Mouse (Mus musculus) NIH3T3 (cell line): ENCODE measurements at regions not wholly inside any gene's neighbourhood (a gene's known extent, or its start where the extent isn't known, plus 50 kb on each side); places are given as distances from the start of the nearest gene placed in this dataset.

Source experiments
- DNase-seq: peaks from one replicate; pipeline ENCODE4 v3.0.0-alpha.2; 2012; ENCODE audit warnings: low read depth

DNA sequence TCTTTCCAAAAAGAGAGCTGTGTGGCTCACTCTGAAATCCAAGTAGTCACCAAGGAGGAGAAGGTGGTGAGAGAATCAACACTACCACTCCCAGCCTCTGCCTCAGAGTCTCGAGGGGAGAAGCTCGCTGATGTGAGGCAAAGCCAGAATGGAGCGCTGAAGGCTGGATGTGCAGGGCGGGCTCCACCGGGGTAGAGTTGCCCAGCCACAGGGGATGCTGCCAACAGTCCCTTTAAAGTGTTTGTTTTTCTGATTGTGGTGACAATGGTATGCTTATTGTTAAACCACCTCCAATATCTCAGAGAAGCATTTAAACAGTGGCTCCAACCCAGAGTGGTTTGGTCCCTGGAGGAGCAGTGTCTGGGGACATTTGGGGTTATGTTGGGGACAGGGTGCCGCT lies 110.7 kb upstream of the Ptpn1 start:
- DNase-seq: no peak

DNA sequence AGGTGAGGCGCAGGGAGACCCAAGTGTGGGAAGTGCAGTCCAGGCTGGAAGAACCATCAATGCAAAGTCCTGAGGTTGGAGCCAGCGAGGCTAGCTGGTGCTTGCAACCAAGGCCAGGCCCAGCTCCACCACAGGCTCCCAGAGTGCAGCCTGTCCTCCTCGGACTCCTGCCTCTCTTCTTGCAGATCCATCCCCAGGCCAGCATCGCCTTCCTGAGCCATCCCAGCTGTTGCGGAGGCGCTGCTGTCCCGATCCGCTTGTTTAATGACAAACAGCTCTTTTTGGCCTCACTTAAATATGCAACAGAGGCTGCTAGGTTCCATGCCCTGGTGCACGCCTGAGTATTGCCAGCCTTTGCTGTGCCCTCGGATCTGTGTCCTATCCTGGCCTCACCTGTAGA lies 113.1 kb upstream of the Ptpn1 start:
- no peak for DNase-seq

DNA sequence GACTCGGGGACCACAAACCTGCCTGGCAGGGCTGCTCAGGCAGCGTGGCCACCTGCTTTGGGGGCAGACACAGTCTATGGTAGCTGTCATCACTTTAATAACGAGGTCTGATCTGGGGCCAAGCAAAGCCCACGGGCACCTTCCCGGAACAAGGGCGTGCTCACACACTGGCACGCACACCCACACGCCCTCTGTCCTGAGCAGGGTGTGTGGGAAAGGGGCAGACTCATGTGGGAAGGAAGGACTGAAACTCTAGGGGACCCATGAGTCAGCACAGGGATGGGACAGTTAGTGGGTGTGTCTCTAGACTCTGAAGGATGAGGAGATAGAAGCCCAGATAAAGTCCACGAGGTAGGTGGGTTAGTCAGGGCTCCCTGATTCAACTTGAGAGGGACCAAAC lies 114.8 kb upstream of the Ptpn1 start:
- peak; percentile 57 for DNase-seq

DNA sequence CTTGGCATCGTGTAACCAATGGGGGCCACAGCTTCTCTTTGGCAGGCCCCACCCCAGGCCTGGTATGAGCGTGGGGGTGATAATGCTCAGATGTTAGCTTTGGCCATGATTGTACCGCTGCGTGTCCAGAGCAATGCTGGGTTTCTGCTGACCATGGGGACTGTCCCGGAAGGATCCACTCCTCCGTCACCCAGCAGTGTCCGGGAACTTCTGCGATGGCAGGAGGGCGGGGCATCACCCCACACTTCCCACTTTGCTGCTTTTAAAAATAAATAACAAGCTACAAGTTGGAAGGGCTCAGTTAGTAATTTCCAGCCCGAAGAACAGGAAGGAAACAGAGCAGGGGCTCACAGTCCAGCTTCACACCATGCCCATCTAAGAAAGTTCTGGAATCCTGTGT lies 116.7 kb upstream of the Ptpn1 start:
- DNase-seq: no peak

DNA sequence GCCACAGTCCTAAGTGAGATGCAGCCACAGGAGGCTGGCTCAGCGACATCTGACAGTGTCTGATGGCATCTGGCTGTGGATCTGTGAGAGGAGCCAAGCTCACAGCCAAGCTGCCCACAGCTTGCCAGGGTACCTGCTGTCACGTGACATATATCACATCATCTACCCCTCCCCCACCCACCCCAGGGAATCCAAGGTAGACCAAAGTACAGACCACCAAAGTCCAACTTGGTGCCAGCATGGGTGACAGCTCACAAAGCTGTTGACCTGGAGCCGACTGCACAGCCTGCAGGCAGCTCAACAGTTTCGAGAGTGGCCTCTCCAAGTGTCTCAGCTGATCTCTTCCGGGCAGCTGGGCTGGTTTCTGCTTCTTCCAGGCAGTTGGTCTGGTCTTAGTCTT lies 119.6 kb upstream of the Tmem189 start:
- no peak for DNase-seq

DNA sequence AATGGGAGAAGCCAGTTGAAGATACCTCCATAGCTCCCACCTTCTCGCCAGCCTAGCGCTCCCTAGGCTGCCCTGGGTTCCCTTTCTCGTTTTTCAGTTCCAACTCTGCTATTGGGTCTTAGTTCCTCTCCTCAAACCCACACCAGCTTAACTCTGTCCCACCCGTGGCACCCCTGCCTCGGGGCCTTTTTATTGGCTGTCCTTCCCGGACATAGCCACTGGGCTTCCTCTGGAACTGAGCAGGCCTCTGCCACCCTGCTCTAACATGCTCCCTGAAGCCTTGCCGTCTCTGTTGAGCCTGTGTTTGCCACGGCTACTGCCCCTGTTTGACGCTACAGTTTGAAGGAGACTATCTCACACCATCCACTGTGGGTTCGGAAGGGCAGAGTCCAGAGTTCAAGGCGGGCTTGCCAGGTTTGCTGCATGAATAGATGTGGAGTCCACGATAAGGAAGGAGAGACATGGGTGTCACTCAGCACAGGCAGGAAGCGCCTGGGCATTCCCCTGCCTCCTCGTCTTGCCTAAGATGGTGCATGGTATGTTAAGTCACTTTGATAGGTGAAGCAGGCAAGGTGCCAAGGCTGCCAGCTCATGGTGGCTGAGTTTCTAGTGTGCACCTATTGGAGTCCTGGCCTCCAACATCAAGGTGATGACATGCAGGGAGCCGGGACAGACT lies 116.1 kb upstream of the Tmem189 start:
- no peak for DNase-seq

DNA sequence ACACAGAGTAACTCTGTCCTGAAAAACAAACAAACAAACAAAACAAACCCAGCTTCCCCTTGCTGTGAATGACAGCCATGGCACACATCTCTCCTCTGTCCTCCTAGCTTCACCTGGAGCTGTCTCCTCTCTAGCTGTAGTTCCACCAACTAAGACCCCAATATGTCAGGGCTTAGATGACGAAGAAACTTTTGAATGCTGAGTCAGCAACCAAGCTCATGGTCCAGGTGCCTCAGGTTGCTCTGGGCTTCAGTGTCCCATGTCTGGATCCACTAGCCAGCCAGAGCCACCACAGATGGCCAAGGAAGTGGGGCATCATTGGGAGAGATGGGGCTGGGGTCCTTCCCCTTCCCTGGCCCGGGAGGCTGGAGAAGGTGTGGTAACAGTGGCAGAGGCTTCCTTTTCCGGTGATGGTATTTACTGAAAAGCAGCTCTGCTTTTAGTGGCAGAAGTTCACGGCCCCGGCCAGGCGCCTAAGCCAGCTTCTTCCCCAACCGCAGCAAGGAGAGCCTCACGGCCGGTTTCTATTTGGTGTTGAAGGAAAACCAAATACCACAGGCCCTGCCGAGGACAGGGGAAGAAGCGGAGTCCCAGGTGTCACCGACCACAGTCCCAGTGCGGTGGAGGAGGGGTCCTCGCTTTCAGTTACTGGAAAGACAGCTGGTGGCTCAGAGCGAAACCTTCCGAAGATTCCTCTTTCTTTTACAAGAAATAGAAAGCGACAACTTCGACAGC lies 115.0 kb upstream of the Tmem189 start:
- no peak for DNase-seq

DNA sequence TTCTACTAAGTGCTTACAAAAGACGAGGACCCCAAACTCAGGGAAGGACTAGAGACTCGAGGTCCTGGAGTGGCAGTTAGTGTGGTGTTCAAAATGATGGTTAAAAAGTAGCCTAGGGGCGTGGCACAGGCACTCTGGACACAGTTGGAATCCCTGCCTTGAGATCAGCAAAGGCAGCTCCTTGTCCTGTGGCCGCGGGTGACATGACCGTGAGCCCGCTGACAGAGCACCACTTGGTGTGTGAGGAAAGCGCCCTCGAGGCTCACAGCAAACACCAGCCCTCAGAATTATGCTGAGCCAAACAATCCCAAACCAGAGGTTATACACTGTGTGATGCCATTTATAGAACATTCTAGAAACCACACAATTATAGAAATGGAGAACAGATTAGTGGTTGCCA lies 112.9 kb upstream of the Tmem189 start:
- DNase-seq: peak; percentile 35

DNA sequence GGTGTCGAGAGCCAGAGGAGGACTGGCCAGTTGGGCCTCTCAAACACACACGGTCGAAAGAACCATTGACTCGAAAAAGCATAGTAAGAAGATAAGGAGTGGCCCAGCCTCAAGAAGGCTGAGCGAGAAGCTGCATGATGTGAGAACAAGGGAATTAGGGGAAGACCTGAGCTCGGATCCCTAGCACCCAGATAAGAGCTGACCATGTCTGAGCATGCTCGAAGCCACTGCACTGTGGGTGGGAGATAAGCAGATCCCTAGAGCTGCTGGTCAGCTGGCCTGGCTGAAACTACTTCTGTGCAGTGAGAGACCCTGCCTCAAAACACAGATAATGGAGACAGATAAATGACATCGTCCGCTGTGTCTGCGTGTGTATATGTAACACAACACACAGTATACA lies 111.8 kb upstream of the Tmem189 start:
- DNase-seq: no peak

DNA sequence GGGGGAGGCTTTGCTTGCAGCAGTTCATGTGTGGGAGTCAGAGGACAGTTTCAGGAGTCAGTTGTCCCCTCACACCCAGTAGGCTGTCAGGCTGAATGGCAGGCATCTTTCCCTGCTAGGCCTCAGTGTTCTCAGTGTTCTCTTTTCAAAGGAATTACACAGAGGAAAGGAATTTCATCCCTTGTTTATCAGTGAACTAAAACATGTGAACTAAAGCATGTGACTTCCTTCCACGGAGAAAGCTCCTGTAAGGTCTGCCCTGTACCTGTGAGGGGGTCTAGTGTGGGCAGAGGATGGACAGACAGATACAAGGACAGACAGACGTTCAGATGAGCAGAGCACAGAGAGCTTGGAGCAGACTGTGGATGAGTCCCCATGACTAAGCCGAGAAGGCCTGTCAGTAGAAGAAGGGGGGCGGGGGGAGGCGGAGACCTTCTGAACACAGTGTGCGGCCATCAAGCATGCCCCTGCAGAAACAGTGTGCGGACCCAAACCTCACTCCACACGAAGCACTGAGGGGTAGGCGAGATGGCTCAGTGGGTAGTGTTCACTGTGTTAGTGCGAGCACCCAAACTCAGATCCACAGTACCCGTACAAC lies 111.1 kb upstream of the Tmem189 start:
- peak; percentile 83 for DNase-seq

DNA sequence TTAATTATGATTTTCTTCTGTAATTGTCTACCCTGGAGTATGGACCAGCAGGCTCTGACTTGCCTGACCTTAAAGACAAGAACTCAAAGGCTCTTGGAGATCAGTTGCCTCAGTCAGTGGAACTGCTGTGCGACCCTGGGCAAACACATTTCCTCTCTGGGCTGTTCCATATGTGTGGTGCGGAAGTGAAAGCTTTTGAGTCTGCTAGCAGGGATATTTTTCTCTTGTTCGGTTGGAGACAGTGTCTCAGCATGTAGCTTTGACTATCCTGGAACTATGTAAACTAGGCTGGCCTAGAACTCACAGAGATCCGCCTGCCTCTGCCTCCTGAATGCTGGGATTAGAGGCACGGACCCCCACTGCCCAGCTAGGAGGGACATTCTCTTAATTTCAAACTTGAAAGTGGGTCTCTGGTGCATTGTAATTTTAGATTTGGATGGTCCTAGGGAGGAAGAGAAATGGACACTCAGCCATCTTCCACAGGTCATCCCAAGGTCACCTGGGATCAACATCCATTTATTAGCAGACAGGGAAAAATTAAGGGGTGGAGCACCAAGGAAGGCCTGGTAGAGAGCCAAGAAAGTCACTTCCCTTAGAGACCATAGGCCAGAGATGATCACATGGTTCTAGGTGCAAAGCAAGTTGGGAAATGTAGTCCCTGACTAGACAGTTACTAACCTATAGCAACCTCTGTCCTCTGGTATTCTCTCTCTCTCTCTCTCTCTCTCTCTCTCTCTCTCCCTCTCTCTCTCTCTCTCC lies 110.2 kb upstream of the Tmem189 start:
- DNase-seq: peak; percentile 84

DNA sequence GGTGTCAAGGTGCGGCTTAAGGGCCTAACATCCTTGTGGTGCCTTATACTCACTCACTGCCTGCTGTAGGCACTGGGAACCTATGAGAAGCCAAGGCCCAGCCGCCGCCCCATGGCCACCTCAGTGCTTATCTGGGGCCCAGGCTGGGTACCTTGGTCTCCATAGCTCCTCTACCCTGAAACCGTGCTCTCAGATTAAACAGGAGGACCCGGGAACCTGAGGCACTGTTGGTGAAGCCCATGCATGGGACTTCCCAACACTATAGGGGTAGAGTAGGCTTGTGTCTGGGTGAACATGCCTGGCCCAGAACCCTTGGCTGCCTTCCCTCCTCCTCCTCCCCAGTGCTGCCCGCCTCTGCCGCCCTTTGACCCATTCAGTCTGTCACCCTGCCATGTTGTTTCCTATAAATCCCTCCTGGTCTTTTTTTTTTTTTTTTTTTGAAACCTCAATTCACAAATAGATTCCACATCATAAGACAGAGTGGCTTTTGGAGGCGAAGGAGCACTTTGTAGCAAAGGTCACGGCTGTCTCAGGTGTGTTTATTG lies 109.4 kb upstream of the Tmem189 start:
- DNase-seq: no peak

DNA sequence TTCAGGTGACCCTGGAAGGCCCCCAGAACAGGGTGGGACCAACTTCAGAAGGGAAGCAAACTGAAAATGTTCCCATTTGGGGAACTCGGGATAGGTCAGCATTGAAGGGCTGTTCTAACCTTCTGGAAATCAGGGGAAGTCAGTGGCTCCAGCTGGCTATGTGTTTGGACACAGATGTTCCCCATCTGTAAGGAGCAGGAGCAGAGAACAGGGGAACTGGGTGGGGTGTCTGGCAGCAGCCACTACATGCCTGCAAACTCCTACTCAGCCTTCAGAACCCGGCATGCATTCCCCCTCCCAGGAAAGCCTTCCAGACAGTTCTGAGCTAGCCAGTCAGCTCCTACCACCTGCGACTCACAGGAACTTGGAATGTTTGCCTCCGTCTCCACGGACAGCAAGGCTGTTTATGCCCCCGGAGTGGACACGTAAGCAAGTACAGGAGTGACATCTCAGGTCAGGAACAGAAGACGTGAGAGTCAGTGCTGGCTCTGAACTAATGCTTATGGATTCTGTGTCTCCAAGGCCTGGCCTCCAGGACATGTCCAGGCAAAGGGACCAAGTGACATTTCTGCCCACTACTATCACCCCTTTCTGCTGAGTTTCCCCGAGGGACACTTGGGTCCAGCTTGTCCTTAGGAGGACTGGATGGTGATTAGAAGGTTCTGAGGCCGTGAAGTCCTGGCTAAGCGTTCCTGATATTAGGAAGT lies 108.6 kb upstream of the Tmem189 start:
- peak; percentile 76 for DNase-seq

DNA sequence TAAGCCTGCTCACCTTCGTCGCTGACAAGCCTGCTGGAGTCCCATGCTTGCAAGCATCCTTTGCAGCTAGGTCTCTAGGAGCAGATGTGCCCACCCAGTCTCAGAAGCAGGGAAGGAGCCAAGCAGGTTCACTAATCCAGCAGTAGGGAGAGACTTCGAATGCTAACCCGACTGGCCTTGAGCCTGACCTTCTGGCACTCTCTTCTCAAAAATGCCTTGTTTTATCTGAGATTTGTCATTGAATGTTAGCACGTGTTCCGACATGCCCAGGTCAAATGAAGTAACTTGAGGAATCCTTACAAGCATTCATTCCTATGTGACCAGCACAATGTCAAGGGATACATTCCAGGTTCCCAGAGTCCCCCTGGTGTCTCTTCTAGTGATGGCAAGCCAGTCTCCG lies 105.9 kb upstream of the Tmem189 start:
- DNase-seq: no peak

DNA sequence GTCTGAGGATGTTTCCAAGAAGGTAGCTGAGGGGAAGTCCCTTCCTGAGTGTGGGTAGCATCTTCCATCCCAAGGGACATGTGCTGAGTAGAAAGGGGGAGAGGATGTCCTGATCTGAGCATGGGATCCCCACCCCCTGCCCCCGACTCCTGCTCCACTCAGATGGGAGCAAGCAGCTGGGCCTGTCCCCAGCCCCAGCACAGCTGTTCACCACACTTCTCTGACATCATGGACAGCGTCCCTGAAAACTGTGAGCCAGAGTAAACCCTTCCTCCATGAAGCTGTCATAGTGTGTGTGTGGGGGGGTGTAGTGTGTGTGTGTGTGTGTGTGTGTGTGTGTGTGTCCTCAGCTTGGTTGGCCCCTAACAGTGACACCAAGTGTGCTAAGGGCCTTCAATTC lies 104.3 kb upstream of the Tmem189 start:
- no peak for DNase-seq

DNA sequence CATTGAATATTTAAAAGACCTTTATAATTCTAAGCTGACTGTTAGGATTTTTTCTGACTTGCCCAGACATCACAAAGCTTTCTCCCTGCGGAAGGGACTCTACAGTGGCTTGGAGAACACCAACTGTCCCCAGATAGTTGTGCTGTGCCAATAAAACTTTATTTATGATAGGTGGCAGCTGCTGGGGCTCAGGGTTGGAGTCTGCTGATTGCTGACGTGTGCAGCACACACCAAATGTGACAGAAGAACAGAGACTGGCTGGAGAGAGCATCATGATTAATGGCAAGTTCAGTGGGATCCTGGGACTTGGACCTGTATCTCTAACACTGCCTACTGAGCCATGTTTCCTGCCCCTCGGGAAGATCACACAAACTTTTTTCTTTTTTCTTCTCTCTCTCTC lies 103.1 kb upstream of the Tmem189 start:
- DNase-seq: no peak

DNA sequence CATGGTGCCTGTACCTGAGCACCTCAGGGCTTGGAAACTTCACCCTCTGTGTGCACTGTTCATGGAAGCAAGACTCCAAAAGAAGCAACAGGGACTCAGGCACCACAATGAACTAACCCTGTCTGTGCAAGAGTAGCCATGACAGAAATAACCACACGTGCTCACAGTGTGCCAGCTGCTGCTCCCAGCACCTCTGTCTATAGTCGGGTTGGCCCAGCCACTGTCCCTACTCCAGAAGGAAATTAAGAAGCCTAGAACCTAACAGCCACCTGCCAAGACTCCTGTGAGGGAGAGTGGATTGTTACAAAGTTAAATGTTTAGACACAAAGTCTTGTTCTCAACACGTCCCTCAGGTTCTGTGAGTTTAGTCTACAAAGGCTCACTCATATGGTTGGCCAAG lies 102.7 kb upstream of the Tmem189 start:
- DNase-seq: no peak

DNA sequence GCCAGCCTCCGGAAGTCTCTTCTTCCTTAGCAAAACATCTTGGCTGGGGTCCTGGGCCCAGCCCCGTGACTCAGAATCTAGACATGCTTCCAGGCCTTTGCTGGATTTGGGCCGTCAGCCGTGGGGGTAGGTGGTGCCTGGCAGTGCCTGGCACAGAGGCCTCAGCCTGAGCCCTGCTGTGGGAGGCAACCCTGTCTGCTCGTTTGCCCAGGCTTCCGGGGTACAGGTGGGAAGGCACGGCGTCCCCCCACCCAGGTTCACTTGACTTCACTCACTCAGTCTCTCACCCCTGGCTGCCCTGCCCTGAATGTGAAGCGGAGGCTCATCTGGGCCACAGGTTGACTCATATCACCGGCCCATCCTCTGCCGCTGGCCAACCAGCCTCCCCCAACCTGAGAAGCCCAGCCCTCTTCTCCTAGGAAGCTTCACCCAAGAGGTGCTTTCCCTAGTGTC lies 99.9 kb upstream of the Tmem189 start:
- peak; percentile 95 for DNase-seq

DNA sequence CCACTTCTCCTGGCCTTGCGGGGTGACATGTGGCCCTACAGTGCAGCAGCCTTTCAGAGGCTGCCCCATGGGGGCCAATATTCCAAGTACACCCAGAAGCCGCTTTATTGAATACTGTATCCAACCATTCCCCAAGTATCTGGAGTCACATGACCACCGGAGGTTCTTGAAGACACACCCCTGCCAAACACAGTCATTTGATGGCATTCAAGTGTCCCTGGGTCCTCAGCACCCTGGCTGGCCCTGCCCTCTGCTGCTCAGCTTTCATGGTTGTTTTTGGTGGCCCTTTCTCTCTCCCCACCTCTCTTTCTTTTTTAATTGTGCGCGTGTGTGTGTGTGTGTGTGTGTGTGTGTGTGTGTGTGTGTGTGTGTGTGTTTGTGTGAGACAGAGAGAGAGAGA lies 97.3 kb upstream of the Tmem189 start:
- no peak for DNase-seq

DNA sequence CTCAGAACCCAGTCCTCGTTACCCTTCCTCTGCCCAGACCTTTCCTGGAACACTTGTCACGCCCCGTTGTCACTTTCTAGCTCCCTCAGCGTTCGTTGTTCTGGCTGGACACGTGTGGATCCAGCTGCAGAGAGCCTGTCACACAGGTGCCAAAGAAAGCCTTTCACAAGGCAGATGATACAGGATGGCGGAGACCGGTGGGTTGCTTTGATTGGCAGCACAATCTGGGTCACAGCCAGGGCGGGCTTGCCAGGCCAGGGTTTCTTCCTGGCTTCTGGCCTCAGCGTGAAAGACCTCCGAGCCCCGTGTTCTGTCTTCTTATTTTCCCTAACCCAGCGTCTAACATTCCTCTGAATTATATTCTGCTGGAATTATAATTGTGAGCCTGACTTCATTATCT lies 94.7 kb upstream of the Tmem189 start:
- no peak for DNase-seq

DNA sequence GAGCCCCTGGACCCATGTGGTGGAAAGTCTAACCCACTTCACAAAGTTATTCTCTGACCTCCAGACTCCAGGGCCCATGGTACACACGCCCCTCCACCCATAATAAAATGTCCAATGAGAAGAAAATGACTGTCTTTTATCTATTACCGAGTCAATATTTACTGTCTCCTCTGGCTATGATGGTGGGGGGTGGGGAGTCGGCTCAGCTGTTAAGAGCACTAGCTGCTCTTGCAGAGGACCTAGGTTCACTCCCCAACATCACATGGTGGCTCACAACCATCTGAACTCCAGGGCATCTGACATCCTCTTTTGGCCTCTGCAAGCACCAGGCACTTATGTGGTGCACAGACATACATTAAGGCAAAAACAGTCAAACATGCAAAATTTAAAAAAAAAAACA lies 93.8 kb upstream of the Tmem189 start:
- no peak for DNase-seq
